Mouse (Mus musculus): ENCODE results near the gene Dusp2. TPM values are rescaled to one million over a fixed set of nuclear protein-coding genes. Genes with fewer than 3 reads are reported as not detected.

Dusp2 gene
- total RNA-seq, 2 experiments from 2014 or later = 1.2 to 1.8 TPM

- intact Hi-C loops (cut with DNase I) = no loop called here
- DNase-seq = no peak
Observed at GRCm38 (mm10) chr2:127322671-127323285, 13.2 kb upstream of the Dusp2 start.

GRCm38 (mm10) chr2:127323667-127324066 is 12.3 kb upstream of the Dusp2 start:
- intact Hi-C loops (cut with DNase I) = no loop called here
- DNase-seq = no peak

- no peak for DNase-seq
- intact Hi-C loops (cut with DNase I) = no loop called here
Observed at GRCm38 (mm10) chr2:127324456-127324855, 11.5 kb upstream of the Dusp2 start.

GRCm38 (mm10) chr2:127328090-127328851 is 7.7 kb upstream of the Dusp2 start:
- peak in 1 of 2 experiments; percentile 24 for DNase-seq
- intact Hi-C loops (cut with DNase I) = no loop called here

GRCm38 (mm10) chr2:127332807-127333570 is 3.0 kb upstream of the Dusp2 start:
- intact Hi-C loops (cut with DNase I) = no loop called here
- no peak for DNase-seq

- no peak for DNase-seq
- intact Hi-C loops (cut with DNase I) = no loop called here
Observed at GRCm38 (mm10) chr2:127333945-127334603, 1.9 kb upstream of the Dusp2 start.

GRCm38 (mm10) chr2:127335078-127335541 is 849 bp upstream of the Dusp2 start:
- no peak for DNase-seq
- intact Hi-C loops (cut with DNase I) = loop anchor here (5.0 kb wide), 1 partner anchor 63 kb away; the partner anchor contains the start of gene Stard7

GRCm38 (mm10) chr2:127336497-127336832 is 506 bp downstream of the Dusp2 start:
- DNase-seq = no peak
- intact Hi-C loops (cut with DNase I) = loop anchor here (5.0 kb wide), 1 partner anchor 64 kb away; the partner anchor contains the start of gene Stard7

- intact Hi-C loops (cut with DNase I) = loop anchor here (5.0 kb wide), 1 partner anchor 65 kb away; the partner anchor contains the start of gene Stard7
- DNase-seq = no peak
Observed at GRCm38 (mm10) chr2:127336885-127337284, 926 bp downstream of the Dusp2 start.

- intact Hi-C loops (cut with DNase I) = loop anchor here (5.0 kb wide), 1 partner anchor 65 kb away; the partner anchor contains the start of gene Stard7
- no peak for DNase-seq
Observed at GRCm38 (mm10) chr2:127337531-127337930, 1.6 kb downstream of the Dusp2 start.

GRCm38 (mm10) chr2:127338012-127338411 is 2.1 kb downstream of the Dusp2 start:
- intact Hi-C loops (cut with DNase I) = loop anchor here (5.0 kb wide), 1 partner anchor 66 kb away; the partner anchor contains the start of gene Stard7
- DNase-seq = no peak

- DNase-seq = no peak
- intact Hi-C loops (cut with DNase I) = loop anchor here (5.0 kb wide), 1 partner anchor 66 kb away; the partner anchor contains the start of gene Stard7
Observed at GRCm38 (mm10) chr2:127338416-127338815, 2.5 kb downstream of the Dusp2 start, which contains the start of gene Astl. Gene Astl (plus strand): TSS chr2:127338639.

GRCm38 (mm10) chr2:127338833-127339232 is 2.9 kb downstream of the Dusp2 start:
- DNase-seq = no peak
- intact Hi-C loops (cut with DNase I) = loop anchor here (5.0 kb wide), 1 partner anchor 67 kb away; the partner anchor contains the start of gene Stard7

- intact Hi-C loops (cut with DNase I) = loop anchor here (5.0 kb wide), 1 partner anchor 67 kb away; the partner anchor contains the start of gene Stard7
- DNase-seq = no peak
Observed at GRCm38 (mm10) chr2:127339262-127339661, 3.3 kb downstream of the Dusp2 start.

- peak; percentile 65 to 78 for DNase-seq
- intact Hi-C loops (cut with DNase I) = loop anchor here (1.0 to 2.0 kb wide), 3 partner anchors 33 to 176 kb away; no protein-coding TSS in a partner anchor
Observed at GRCm38 (mm10) chr2:127341159-127341558, 5.2 kb downstream of the Dusp2 start.

- intact Hi-C loops (cut with DNase I) = no loop called here
Observed at GRCm38 (mm10) chr2:127346334-127346733, 10.4 kb downstream of the Dusp2 start.

GRCm38 (mm10) chr2:127347147-127347985 is 11.4 kb downstream of the Dusp2 start:
- no peak for DNase-seq
- intact Hi-C loops (cut with DNase I) = no loop called here

More at GRCm38 (mm10) chr2:127346334-127346733, 10.4 kb downstream of the Dusp2 start:
- no peak for DNase-seq

- intact Hi-C loops (cut with DNase I) = no loop called here
- no peak for DNase-seq
Observed at GRCm38 (mm10) chr2:127353881-127354280, 17.9 kb downstream of the Dusp2 start.

All from heart, postnatal 10 days (tissue).